Mouse (Mus musculus) testis, adult 2 months (tissue): ENCODE results near the gene Traf7. TPM values are rescaled to one million over a fixed set of nuclear protein-coding genes. Genes with fewer than 3 reads are reported as not detected.

Experiments
- H3K27ac ChIP-seq: fragments of 200-500 bp; 2 replicates; pipeline ENCODE4 v1.5.1; 2012; ENCODE audit warnings: low read depth, low read length; ENCODE audit not compliant: control insufficient read depth, insufficient read depth
- H3K27me3 ChIP-seq: fragments of 200-500 bp; 2 replicates; pipeline ENCODE4 v1.6.1; 2012; ENCODE audit warnings: mild to moderate bottlenecking, low read length, moderate library complexity; ENCODE audit not compliant: control insufficient read depth, insufficient read depth
- H3K36me3 ChIP-seq: fragments of 200-500 bp; 2 replicates; pipeline ENCODE4 v1.6.1; 2012; ENCODE audit warnings: mild to moderate bottlenecking, low read length; ENCODE audit not compliant: control insufficient read depth, insufficient read depth
- H3K4me1 ChIP-seq: fragments of 200-500 bp; 2 replicates; pipeline ENCODE4 v1.6.1; 2012; ENCODE audit warnings: low read length; ENCODE audit not compliant: control insufficient read depth, insufficient read depth
- H3K4me3 ChIP-seq: fragments of 200-500 bp; 2 replicates; pipeline ENCODE4 v1.5.1; 2012; ENCODE audit warnings: low read depth, mild to moderate bottlenecking, low read length, moderate library complexity, mixed read lengths; ENCODE audit not compliant: control insufficient read depth
- CTCF ChIP-seq: fragments of 200-500 bp; IDR thresholded peaks from 2 replicates; pipeline ENCODE4 v1.5.1; 2012; ENCODE audit warnings: low read depth, mild to moderate bottlenecking, inconsistent platforms, low read length, moderate library complexity; ENCODE audit not compliant: control insufficient read depth, insufficient read depth, insufficient replicate concordance
- POLR2A ChIP-seq: fragments of 200-500 bp; IDR thresholded peaks from 2 replicates; pipeline ENCODE4 v1.6.1; 2012; ENCODE audit warnings: low read depth, mild to moderate bottlenecking, inconsistent platforms, low read length, moderate library complexity; ENCODE audit not compliant: control insufficient read depth
- polyA plus RNA-seq: library from polyadenylated mRNA; depleted of rRNA; stranded (reverse); fragments of >200 nt; gene quantifications from 2 replicates; pipeline ENCODE4 v1.2.3, GENCODE M21; 2012; rRNA removed

Gene Traf7
- polyA plus RNA-seq = 64.4 and 69.4 TPM in 2 replicates

DNA sequence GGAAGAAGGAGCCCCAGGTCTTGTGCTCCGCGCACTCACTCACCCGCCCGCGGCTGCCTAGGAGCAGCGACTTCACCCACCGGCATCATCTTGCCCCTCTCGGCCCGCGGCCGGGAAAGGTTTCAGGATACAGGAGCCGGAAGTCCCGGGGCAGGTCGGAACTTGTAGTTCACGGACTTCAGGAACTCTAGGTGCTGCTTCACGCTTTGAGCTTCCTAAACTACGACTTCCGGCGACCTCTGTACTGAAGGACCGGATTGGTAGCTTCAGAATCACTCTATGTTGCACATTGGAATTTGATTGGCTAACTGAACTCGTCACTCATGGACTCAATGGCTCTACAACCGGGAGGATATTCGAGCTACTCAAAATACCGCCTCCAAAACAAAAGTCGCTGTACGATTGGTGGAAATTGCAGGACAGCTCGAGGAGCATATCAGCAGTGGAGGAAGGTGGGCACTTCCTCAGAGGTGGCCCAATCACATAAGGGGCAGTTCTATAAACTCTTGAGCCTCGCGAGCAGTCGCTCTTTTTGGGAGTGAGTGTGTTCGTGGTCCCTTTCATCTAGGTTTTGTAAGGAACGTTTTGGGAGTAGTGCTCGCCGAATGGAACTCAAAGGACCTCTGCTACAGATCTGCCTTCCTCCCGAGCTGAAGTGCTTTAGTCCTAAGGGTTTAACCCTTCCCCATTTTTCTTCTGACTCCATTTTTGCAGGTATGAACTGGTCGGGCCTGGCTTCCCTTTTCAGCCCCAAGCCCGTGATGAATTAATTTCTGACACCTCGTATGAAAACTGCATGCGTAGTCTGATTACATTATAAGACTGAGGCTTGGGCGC, at the start of gene Traf7:
TSS of gene Traf7 (minus strand) at position 216 of the 837 bp plus-strand sequence.
- H3K36me3 ChIP-seq = no peaks in the 10 kb centered on the region
- peak within 1 kb of the TSS; percentile 96 for H3K4me3 ChIP-seq
- peaks cover 8% of the 10 kb centered on the region for H3K4me1 ChIP-seq
- H3K27me3 ChIP-seq = no peaks in the 10 kb centered on the region
- TF ChIP-seq CTCF (no peak), POLR2A (peak; percentile 87)
- H3K27ac ChIP-seq = peak within 1 kb of the TSS; percentile 79

DNA sequence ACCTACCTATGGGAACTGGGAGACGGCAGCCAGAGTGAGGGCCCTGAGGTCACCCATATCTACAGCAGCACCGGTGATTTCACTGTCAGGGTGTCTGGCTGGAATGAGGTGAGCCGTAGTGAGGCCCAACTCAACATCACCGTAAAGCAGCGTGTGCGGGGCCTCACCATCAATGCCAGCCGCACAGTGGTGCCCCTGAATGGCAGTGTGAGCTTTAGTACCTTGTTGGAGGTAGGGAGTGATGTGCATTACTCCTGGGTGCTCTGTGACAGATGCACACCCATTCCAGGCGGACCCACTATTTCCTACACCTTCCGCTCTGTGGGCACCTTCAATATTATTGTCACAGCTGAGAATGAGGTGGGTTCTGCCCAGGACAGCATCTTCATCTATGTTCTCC, 46.1 kb upstream of the Traf7 start:
- TF ChIP-seq CTCF = no peak
- Histone ChIP-seq H3K4me1 (no peaks in the 10 kb centered on the region), H3K27ac (no peak overlapping the region), H3K36me3 (peaks cover 2% of the 10 kb centered on the region), H3K4me3 (no peak overlapping the region), H3K27me3 (no peaks in the 10 kb centered on the region)

DNA sequence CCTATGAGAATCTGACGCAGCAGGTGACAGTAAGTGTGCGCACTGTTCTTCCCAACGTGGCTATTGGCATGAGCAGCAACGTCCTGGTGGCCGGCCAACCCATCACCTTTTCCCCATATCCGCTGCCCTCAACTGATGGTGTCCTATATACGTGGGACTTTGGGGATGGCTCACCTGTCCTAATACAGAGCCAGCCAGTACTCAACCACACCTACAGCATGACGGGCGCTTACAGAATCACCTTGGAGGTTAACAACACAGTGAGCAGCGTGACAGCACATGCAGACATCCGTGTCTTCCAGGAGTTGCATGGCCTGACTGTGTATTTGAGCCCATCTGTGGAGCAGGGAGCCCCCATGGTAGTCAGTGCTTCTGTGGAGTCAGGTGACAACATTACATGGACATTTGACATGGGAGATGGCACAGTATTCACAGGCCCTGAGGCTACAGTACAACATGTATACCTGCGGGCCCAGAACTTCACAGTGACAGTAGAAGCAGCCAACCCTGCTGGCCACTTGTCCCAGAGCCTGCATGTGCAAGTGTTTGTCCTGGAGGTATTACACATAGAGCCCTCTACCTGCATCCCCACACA, 45.0 kb upstream of the Traf7 start:
- peaks cover 2% of the 10 kb centered on the region; the same call in 1 of the 2 replicates for H3K36me3 ChIP-seq
- no peak for TF ChIP-seq POLR2A
- no peak for TF ChIP-seq CTCF
- H3K4me1 ChIP-seq = no peaks in the 10 kb centered on the region
- no peaks in the 10 kb centered on the region for H3K27me3 ChIP-seq
- H3K27ac ChIP-seq = no peak overlapping the region
- no peak overlapping the region for H3K4me3 ChIP-seq

DNA sequence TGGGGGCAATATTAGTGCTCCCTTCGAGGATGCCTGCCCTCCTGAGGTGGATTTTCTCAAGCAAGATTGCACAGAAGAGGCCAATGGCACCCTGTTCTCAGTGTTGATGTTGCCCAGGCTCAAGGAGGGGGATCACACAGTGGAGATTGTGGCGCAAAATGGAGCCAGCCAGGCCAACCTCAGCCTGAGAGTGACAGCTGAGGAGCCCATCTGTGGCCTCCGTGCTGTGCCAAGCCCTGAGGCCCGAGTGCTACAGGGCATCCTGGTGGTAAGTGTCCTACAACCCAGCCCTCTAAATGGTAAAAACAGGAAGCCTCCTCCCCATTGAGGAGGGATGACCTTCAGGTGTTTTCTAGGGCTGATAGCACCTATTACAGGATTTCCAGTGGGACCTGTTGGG, 42.1 kb upstream of the Traf7 start:
- Histone ChIP-seq H3K27me3 (no peaks in the 10 kb centered on the region), H3K4me1 (no peaks in the 10 kb centered on the region), H3K4me3 (no peak overlapping the region), H3K27ac (no peak overlapping the region), H3K36me3 (peaks cover 2% of the 10 kb centered on the region; the same call in 1 of the 2 replicates)
- TF ChIP-seq POLR2A = no peak
- no peak for TF ChIP-seq CTCF

DNA sequence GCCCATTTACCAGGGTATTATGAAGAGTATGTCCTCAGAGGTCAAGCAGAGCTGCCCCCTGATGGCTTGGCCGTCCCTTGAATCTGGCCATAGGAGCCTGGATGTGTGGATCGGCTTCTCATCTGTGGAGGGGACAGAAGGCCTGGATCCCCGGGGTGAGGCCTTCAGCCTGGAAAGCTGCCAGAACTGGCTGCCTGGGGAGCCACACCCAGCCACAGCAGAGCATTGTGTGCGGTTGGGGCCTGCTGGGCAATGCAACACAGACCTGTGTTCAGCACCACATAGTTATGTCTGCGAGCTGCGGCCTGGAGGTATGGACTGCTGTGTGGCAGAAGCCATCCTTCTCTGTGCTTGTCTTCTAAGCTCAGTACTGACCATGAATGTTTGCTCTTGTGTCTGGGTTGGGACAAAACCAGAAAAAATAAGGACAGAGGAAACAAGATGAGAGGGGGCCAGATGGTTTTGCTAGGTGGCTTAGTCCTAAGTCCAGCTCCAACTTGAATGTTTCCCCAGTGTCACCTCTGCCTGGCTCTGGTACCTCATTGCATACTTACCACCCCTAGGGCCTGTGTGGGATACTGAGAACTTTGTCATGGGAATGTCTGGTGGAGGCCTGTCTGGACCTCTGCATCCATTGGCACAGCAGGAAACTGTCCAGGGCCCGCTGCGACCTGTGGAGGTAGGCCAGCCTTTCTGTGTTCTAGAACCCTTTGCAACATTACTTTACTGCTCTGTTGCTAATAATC, 39.5 kb upstream of the Traf7 start:
- Histone ChIP-seq H3K4me1 (no peaks in the 10 kb centered on the region), H3K36me3 (peaks cover 2% of the 10 kb centered on the region; the same call in 1 of the 2 replicates), H3K4me3 (no peak overlapping the region), H3K27me3 (no peaks in the 10 kb centered on the region), H3K27ac (no peak overlapping the region)
- TF ChIP-seq POLR2A (no peak), CTCF (no peak)

DNA sequence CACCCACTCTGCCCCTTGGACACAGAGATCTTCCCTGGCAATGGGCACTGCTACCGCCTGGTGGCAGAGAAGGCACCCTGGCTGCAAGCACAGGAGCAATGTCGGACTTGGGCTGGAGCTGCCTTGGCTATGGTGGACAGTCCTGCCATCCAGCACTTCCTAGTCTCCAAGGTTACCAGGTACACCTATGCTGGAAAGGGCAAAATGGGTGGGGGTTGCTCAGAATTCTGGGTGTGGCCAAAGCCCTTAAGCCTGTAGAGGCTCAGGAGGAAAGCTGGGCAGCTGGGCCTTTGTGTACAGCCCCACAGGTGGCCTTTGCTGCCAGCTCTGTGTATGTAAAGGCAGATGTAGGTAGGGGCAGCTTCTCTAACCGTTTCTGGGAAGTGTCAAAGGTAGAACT, 38.1 kb upstream of the Traf7 start:
- TF ChIP-seq POLR2A = no peak
- no peak for TF ChIP-seq CTCF
- Histone ChIP-seq H3K4me3 (no peak overlapping the region), H3K36me3 (peaks cover 2% of the 10 kb centered on the region; the same call in 1 of the 2 replicates), H3K27me3 (no peaks in the 10 kb centered on the region), H3K27ac (no peak overlapping the region), H3K4me1 (no peaks in the 10 kb centered on the region)

DNA sequence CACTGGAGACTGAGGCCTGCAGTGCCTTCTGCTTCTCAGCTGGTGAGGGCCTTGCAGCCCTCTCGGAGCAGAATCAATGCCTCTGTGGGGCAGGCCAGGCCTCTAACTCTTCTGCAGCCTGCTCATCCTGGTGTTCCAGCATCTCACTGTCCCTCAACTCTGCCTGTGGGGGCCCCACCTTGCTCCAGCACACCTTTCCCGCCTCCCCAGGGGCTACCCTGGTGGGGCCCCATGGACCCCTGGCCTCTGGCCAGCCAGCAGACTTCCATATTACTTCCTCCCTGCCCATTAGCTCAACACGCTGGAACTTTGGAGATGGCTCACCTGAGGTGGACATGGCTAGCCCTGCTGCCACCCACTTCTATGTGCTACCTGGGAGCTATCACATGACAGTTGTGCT, 37.4 kb upstream of the Traf7 start:
- Histone ChIP-seq H3K27me3 (no peaks in the 10 kb centered on the region), H3K27ac (no peak overlapping the region), H3K36me3 (peaks cover 2% of the 10 kb centered on the region; the same call in 1 of the 2 replicates), H3K4me3 (no peak overlapping the region), H3K4me1 (no peaks in the 10 kb centered on the region)
- TF ChIP-seq POLR2A (no peak), CTCF (no peak)
